Mouse (Mus musculus) neural tube, embryonic 11.5 days (tissue): Measurements from ENCODE around the gene Nol4l. TPM values are rescaled to one million over a fixed set of nuclear protein-coding genes. Genes with fewer than 3 reads are reported as not detected.

Experiments
- ATAC-seq: fragments of 200-750 bp; cut with Nextera tagmentation; 2 replicates; pipeline ENCODE4 v1.8.0; 2017; ENCODE audit warnings: moderate number of reproducible peaks, mild to moderate bottlenecking, moderate TSS enrichment, moderate library complexity; ENCODE audit not compliant: insufficient read depth, low FRiP score, low TSS enrichment
- DNase-seq: peaks from one replicate; pipeline ENCODE4 v3.0.0-alpha.2; 2015; ENCODE audit warnings: low spot score
- H3K27ac ChIP-seq: fragments of 300-500 bp; sonication (generic); 2 replicates; pipeline ENCODE4 v1.5.1; 2014; ENCODE audit warnings: low read depth, mild to moderate bottlenecking, low read length
- H3K27me3 ChIP-seq: fragments of 300-500 bp; sonication (generic); 2 replicates; pipeline ENCODE4 v1.6.1; 2014; ENCODE audit warnings: mild to moderate bottlenecking, low read length, mixed read lengths; ENCODE audit not compliant: control insufficient read depth, insufficient read depth
- H3K36me3 ChIP-seq: fragments of 300-500 bp; sonication (generic); 2 replicates; pipeline ENCODE4 v1.6.1; 2014; ENCODE audit warnings: mild to moderate bottlenecking, low read length, moderate library complexity, mixed read lengths; ENCODE audit not compliant: control insufficient read depth, insufficient read depth
- H3K4me1 ChIP-seq: fragments of 300-500 bp; sonication (generic); 2 replicates; pipeline ENCODE4 v1.6.1; 2014; ENCODE audit warnings: low read length, mixed read lengths; ENCODE audit not compliant: control insufficient read depth, insufficient read depth
- H3K4me2 ChIP-seq: fragments of 300-500 bp; sonication (generic); 2 replicates; pipeline ENCODE4 v1.6.1; 2014; ENCODE audit warnings: low read depth, mild to moderate bottlenecking, moderate library complexity
- H3K4me3 ChIP-seq: fragments of 300-500 bp; sonication (generic); 2 replicates; pipeline ENCODE4 v1.5.1; 2014; ENCODE audit warnings: low read depth, low read length
- H3K9ac ChIP-seq: fragments of 300-500 bp; sonication (generic); 2 replicates; pipeline ENCODE4 v1.6.1; 2014; ENCODE audit warnings: mild to moderate bottlenecking, low read length
- H3K9me3 ChIP-seq: fragments of 300-500 bp; sonication (generic); 2 replicates; pipeline ENCODE4 v1.6.1; 2016; ENCODE audit warnings: low read length; ENCODE audit not compliant: control insufficient read depth
- WGBS: fragments of 180-500 bp; shearing (Covaris S2); extraction: QIAGEN DNeasy Blood & Tissue Kit; methylation state at CpG from one replicate; pipeline ENCODE4 v1.1.7; 2014; 5-methylcytosine and 5-hydroxymethylcytosine counted together
- polyA plus RNA-seq: library from polyadenylated mRNA; unstranded; fragments of >200 nt; fragmentation: Nextera tagmentation; extraction: Ambion mirVana; gene quantifications from 2 replicates; pipeline ENCODE4 v1.2.1, GENCODE M21; 2014

Gene Nol4l
- polyA plus RNA-seq, 1 experiment from 2014 or later = 37.5 TPM

DNA sequence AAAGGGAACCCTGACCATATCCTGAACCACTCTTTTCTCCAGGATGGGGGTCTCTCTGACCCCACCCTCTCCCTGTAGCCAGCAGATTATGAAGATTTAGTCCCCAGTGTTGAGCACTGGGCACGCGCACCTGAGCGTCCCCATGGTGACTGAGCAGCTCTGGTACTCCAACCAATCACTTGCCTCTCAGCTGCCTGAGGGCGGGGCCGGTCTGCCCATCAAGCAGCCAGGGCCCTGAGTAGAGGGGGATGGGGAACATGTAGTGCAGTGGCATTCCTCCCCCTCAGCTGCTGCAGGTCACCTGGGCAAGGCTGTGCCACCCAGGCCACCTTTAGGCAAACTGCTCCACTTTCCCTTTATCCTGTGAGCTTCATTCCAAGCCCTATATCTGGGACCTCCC is 107.7 kb downstream of the Nol4l start:
- ATAC-seq = no peak
- Histone ChIP-seq H3K4me1 (peaks cover 19% of the 10 kb centered on the region), H3K27ac (no peak overlapping the region), H3K9ac (no peak overlapping the region), H3K4me3 (no peak overlapping the region), H3K9me3 (no peaks in the 10 kb centered on the region), H3K4me2 (no peak overlapping the region), H3K36me3 (peaks cover 13% of the 10 kb centered on the region), H3K27me3 (no peaks in the 10 kb centered on the region)
- 30% methylated on average over 5 of the region's 5 CpGs for WGBS
- DNase-seq = peak; percentile 46

- peaks cover 15% of the 10 kb centered on the region for H3K4me1 ChIP-seq
- H3K4me2 ChIP-seq = no peak overlapping the region
- peaks cover 16% of the 10 kb centered on the region for H3K36me3 ChIP-seq
- H3K27me3 ChIP-seq = no peaks in the 10 kb centered on the region
- H3K4me3 ChIP-seq = no peak overlapping the region
- H3K9me3 ChIP-seq = no peaks in the 10 kb centered on the region
- no peak overlapping the region for H3K9ac ChIP-seq
- H3K27ac ChIP-seq = no peak overlapping the region
- DNase-seq (no peak), ATAC-seq (no peak)
Observed at GRCm38 (mm10) chr2:153421233-153421632, 108.5 kb downstream of the Nol4l start.

GRCm38 (mm10) chr2:153418381-153418780 is 111.4 kb downstream of the Nol4l start:
- no peaks in the 10 kb centered on the region for H3K9me3 ChIP-seq
- no peak overlapping the region for H3K4me3 ChIP-seq
- H3K27ac ChIP-seq = no peak overlapping the region
- H3K4me1 ChIP-seq = peaks cover 3% of the 10 kb centered on the region; the same call in 1 of the 2 replicates
- H3K36me3 ChIP-seq = peaks cover 18% of the 10 kb centered on the region
- 94% methylated on average over 1 of the region's 1 CpGs for WGBS
- H3K4me2 ChIP-seq = no peak overlapping the region
- H3K9ac ChIP-seq = no peak overlapping the region
- no peaks in the 10 kb centered on the region for H3K27me3 ChIP-seq
- ATAC-seq = no peak
- DNase-seq = no peak

GRCm38 (mm10) chr2:153417841-153418240 is 111.9 kb downstream of the Nol4l start:
- no peak overlapping the region for H3K4me3 ChIP-seq
- no peaks in the 10 kb centered on the region for H3K27me3 ChIP-seq
- 92% methylated on average over 12 of the region's 12 CpGs for WGBS
- DNase-seq (no peak), ATAC-seq (no peak)
- peaks cover 18% of the 10 kb centered on the region for H3K36me3 ChIP-seq
- no peaks in the 10 kb centered on the region for H3K9me3 ChIP-seq
- H3K27ac ChIP-seq = no peak overlapping the region
- H3K9ac ChIP-seq = no peak overlapping the region
- H3K4me1 ChIP-seq = peaks cover 3% of the 10 kb centered on the region; the same call in 1 of the 2 replicates
- no peak overlapping the region for H3K4me2 ChIP-seq

- no peak for ATAC-seq
- Histone ChIP-seq H3K27me3 (no peaks in the 10 kb centered on the region), H3K4me3 (no peak overlapping the region), H3K9me3 (no peaks in the 10 kb centered on the region), H3K4me2 (no peak overlapping the region), H3K9ac (no peak overlapping the region), H3K27ac (no peak overlapping the region), H3K36me3 (peaks cover 23% of the 10 kb centered on the region), H3K4me1 (no peaks in the 10 kb centered on the region)
- no peak for DNase-seq
- WGBS = 40% methylated on average over 2 of the region's 2 CpGs
Observed at GRCm38 (mm10) chr2:153414607-153415006, 115.2 kb downstream of the Nol4l start.

DNA sequence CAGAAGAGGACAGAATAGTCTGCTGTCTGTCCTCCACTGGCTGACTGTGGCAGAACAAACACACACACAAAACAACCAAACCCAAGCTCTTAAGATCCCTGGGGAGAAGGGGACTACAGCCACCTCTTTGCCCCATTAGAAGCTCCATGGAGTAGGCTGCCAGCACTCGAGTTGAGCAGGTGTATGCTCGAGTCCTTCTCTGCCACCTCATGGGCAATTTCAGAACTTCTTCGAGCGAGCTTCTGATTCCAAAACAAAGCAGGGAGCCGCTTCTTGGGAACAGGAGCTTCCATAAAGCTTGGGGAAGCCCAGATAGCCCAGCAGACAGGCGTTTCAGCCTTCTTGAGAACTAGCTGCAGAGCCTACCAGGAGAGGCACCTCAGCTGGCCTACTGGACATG is 117.2 kb downstream of the Nol4l start:
- no peak overlapping the region for H3K27ac ChIP-seq
- 64% methylated on average over 6 of the region's 6 CpGs for WGBS
- H3K4me2 ChIP-seq = no peak overlapping the region
- H3K9me3 ChIP-seq = no peaks in the 10 kb centered on the region
- no peak for DNase-seq
- no peak overlapping the region for H3K4me3 ChIP-seq
- peaks cover 20% of the 10 kb centered on the region for H3K36me3 ChIP-seq
- no peaks in the 10 kb centered on the region for H3K4me1 ChIP-seq
- ATAC-seq = no peak
- H3K27me3 ChIP-seq = no peaks in the 10 kb centered on the region
- H3K9ac ChIP-seq = no peak overlapping the region

DNA sequence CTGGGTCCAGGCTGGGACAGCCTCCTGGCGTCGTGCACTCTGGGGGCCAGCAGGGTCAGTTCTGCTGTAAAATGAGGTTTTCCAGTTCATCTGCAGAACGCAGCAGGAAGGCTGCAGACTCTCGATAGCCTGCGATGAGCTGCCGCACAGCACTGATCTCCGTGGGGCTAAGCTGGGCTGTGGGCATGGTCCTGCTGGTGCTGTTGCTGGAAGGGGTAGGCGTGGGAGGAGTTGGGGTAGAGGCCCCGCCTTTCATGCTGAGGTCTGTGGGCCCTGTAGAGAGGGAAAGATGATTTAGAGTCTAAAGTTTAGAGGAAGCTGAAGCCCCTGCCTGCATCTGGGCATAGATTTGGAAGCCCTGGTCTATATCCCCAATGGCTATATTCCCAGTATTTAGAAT is 118.2 kb downstream of the Nol4l start:
- H3K4me3 ChIP-seq = no peak overlapping the region
- H3K9me3 ChIP-seq = no peaks in the 10 kb centered on the region
- H3K27ac ChIP-seq = no peak overlapping the region
- DNase-seq (no peak), ATAC-seq (no peak)
- 77% methylated on average over 9 of the region's 9 CpGs for WGBS
- H3K9ac ChIP-seq = no peak overlapping the region
- peaks cover 12% of the 10 kb centered on the region for H3K36me3 ChIP-seq
- no peaks in the 10 kb centered on the region for H3K4me1 ChIP-seq
- H3K27me3 ChIP-seq = no peaks in the 10 kb centered on the region
- H3K4me2 ChIP-seq = no peak overlapping the region

GRCm38 (mm10) chr2:153408971-153409370 is 120.8 kb downstream of the Nol4l start:
- Histone ChIP-seq H3K9ac (no peak overlapping the region), H3K4me1 (no peaks in the 10 kb centered on the region), H3K36me3 (peaks cover 10% of the 10 kb centered on the region), H3K27me3 (no peaks in the 10 kb centered on the region), H3K9me3 (no peaks in the 10 kb centered on the region), H3K27ac (no peak overlapping the region), H3K4me3 (no peak overlapping the region), H3K4me2 (no peak overlapping the region)
- ATAC-seq (no peak), DNase-seq (no peak)
- 73% methylated on average over 3 of the region's 3 CpGs for WGBS

- no peaks in the 10 kb centered on the region for H3K9me3 ChIP-seq
- H3K9ac ChIP-seq = no peak overlapping the region
- H3K36me3 ChIP-seq = peaks cover 9% of the 10 kb centered on the region; the same call in 1 of the 2 replicates
- no peak overlapping the region for H3K27ac ChIP-seq
- no peak overlapping the region for H3K4me2 ChIP-seq
- DNase-seq (no peak), ATAC-seq (no peak)
- no peaks in the 10 kb centered on the region for H3K27me3 ChIP-seq
- H3K4me3 ChIP-seq = no peak overlapping the region
- no peaks in the 10 kb centered on the region for H3K4me1 ChIP-seq
- WGBS = 84% methylated on average over 6 of the region's 6 CpGs
Observed at GRCm38 (mm10) chr2:153406882-153407281, 122.9 kb downstream of the Nol4l start.
